Mouse (Mus musculus): ENCODE measurements at regions not wholly inside any gene's neighbourhood (a gene's known extent, or its start where the extent isn't known, plus 50 kb on each side); places are given as distances from the start of the nearest gene placed in this dataset.

DNA sequence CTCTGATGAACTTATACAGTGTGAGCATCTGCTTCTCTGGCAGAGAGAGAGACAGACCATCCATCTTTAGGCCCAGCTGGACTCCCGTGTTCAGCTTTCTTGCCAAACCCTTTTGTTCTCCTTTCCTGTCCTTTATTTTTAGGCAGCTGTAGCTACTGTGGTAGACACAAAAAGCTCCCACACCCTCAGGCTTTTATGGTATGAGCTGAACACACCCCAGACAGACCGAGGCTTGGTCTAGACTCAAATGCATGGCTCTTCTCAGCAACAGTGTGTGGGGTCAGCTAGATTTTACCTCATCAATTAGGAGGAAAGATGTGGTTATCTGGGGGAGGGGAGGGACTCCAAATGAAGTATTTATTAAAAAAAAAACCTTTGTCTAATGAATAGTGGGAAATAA lies 158.6 kb upstream of the Lnx1 start:
- ChIA-PET POLR2A (interaction anchor here in 1 of 4 experiments (0.6 kb wide), 1 partner anchor 1307 kb away, joined by 3 read pairs; no protein-coding TSS in a partner anchor), CTCF (interaction anchor here in 1 of 4 experiments (0.7 kb wide), 1 partner anchor 551 kb away, joined by 5 read pairs; no protein-coding TSS in a partner anchor)

DNA sequence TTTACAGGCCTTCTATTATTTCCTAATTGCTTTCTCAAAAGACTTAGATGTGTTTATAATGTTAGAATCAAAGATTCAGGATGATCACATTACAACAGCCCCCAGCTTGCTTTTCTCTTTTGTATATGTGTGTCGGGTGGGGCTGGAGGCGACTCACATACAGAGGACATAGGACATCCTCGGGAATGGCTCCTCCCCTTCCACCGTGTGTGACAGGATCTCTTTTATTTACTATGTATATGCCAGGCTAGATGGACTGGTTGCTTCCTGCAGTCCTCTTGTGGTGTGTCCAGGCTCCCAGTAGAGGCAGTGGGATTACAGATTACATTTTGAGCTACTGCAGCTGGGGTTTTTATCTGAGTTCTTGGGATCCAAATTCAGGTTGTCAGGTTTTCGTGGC lies 155.1 kb upstream of the Lnx1 start:
- ChIA-PET CTCF (no interaction called here), POLR2A (interaction anchor here in 1 of 4 experiments (1.7 kb wide), 1 partner anchor 17 kb away, joined by 3 read pairs; no protein-coding TSS in a partner anchor)

DNA sequence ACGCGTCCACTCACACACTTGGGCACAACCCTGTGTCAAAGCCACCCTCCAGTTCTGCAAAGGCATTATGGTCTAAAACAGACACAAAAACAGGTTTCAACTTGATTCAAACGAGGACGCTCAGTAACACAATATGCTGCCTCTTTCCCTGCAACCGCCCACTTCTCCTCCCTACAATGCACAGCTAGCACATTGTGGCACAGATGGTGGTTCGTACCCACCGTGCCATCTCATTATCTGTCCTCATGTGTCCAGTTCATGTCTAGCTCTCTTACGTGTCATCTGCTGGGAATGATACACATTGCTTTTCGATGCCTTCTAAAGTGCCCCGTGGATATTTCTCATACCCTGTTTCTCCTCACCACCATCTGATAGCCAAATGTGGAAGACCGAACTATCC lies 154.4 kb upstream of the Lnx1 start:
- ChIA-PET CTCF (no interaction called here), POLR2A (interaction anchor here in 1 of 4 experiments (1.7 kb wide), 1 partner anchor 16 kb away, joined by 3 read pairs; no protein-coding TSS in a partner anchor)

DNA sequence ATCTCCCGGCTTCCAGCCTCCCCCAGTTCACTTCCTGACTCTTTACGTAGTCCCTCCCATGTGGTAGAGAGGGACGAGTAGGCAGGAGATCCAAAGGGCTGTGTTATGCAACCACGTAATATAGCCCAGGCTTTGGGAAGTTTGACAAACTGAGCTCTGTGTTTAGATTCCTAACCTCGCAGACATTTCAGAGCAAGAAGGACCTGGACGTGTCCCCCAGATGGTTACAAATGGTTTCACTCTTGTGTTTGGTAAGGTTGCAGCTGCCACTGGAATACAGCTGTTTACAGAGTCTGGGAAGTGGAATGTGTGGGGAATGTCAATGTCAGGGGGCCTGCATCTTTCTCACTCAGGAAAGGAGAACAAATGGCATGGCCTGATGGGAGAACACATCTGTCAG lies 145.1 kb upstream of the Lnx1 start:
- ChIA-PET POLR2A (interaction anchor here in 1 of 4 experiments (0.7 kb wide), 1 partner anchor 85 kb away, joined by 3 read pairs; no protein-coding TSS in a partner anchor), CTCF (no interaction called here)

DNA sequence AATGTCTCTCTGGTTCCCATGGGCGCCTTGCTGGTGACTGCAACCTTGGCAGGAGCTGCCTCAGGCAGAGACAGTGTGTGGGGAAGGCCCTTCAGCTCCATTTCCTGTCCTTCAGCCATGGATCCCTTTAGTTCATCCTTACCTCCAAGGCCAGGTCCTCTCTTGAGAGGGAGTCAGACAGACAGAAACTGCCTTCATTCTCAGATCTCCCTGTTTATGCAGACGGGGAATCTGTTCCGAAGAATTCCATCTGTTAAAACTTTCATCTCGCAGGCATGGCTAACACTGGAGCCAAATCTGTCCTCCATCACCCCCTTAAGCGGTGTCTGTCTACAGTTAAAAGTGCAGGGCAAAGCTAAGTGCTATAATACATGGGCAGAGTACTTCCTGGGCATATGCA lies 144.0 kb upstream of the Lnx1 start:
- POLR2A ChIA-PET: interaction anchor here in 2 of 4 experiments (0.5 to 1.1 kb wide), 4 partner anchors 13 to 723 kb away, joined by 3 to 8 read pairs (median 4); no protein-coding TSS in a partner anchor
- CTCF ChIA-PET: no interaction called here

DNA sequence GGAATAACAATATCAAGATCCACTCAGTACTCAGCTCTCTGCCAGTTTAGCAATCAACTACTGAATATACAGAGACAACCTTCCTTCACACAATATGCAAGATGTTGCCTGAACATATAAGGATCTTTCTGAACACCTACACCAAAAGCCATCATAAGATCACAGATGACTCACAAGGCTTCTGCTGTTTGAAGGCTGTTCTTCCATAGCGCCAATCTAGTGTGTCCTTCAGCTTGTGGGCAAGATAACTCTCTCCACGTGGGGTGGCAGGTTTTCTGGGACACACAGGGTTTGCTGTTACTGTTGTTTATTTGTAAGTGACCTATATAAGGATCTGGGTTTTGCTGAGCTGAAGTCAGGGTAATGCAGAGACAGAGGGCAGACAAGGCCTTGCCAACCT lies 131.7 kb upstream of the Lnx1 start:
- POLR2A ChIA-PET: interaction anchor here in 1 of 4 experiments (0.8 to 1.3 kb wide), 2 partner anchors 12 to 18 kb away, joined by 3 to 4 read pairs; no protein-coding TSS in a partner anchor
- CTCF ChIA-PET: no interaction called here

DNA sequence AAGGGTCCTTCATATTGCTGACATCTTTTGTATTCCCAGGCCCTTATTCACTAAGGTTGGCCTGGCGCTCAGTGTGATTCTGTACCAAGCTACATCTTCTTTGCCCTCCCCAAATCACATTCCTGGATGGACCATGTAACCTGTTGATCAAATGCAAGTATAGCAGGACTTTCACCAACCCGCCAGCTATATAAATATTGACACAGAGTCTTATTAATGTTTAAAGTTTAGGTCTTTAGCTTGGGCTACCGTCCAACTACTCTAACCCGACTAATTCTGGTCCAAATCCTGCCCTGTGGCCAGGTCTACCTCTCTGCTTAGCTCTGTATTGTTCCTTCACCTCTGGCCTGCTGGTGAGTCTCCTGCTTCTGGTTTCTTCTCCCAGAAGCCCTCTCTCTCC lies 131.2 kb upstream of the Lnx1 start:
- POLR2A ChIA-PET: interaction anchor here in 1 of 4 experiments (0.8 to 1.3 kb wide), 2 partner anchors 12 to 17 kb away, joined by 3 to 4 read pairs; no protein-coding TSS in a partner anchor
- CTCF ChIA-PET: no interaction called here

DNA sequence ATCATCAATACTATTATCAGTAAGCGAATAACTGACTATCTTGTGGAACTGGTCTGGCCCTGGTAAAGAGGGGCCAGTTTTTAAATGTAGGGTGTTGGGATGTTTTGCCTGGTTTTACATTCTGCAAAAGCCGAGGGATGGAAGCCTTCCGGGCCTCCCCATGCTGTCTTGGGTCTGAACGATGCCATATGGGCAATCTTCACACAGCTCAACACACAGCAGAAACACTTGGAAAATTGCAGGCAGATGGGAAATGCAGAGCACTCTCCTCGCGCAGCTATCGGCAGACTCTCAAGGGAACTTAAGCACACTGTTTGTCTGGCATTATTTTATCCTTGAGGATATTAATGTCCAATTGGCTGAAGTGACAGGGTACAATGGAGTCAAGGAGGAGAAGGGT lies 129.3 kb upstream of the Lnx1 start:
- CTCF ChIA-PET: interaction anchor here in 1 of 4 experiments (0.6 kb wide), 1 partner anchor 39 kb away, joined by 4 read pairs; no protein-coding TSS in a partner anchor
- POLR2A ChIA-PET: no interaction called here

DNA sequence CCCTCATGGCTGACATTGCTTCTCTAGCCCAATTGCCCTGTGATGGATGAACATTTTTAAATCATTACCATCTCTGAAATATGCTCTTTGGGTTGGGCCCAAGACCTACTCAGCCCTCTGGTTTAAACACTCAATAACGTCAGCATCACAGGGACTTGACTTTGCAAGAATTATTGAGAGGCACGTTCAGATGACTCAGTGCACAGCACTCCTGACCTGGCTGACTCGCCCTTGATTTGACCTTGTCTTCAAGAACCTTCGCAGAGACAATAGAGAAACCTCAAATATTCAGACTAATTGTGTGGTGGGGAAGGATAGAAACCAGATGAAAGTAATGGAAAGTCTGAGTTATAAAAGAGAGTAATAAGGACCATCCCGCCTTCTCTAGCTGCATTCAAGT lies 127.9 kb upstream of the Lnx1 start:
- ChIA-PET CTCF (no interaction called here), POLR2A (no interaction called here)

DNA sequence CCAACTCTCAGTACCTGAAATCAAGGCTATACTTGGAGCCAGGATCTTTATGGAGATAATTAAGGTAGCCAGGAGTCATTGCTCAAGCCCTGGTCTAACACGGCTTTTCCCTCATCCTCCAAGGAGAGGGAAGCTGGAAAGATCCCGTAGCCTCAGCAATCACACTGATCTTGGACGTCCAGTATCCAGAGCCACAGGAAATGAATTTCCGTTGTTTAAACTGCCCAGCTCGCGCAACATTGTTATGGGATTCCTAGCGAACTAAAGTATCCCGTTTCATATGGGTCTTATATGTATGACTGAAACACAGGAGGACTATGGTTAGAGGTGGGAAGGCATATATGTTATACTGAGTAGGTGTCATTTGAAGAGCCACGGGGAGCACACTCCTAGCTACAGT lies 126.3 kb upstream of the Lnx1 start:
- POLR2A ChIA-PET: no interaction called here
- CTCF ChIA-PET: no interaction called here

DNA sequence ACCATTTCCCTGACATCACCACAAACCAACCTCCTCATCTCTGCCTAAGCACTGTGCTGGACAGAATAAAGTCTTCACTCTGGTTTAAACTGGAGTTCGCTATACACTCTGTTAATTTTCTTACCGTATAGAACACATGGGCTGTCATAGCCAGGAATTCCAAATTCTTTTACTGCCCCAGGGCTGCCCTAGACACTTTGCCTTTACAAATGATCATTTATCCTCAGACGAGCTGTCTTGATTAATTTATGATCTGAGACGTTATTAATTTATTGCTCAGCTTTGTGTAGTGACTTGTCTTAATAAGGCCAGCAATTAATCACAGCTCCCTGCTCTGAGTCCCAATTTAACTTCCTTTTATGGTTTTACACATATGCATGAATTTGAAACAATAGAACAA lies 125.2 kb upstream of the Lnx1 start:
- ChIA-PET CTCF (no interaction called here), POLR2A (interaction anchor here in 2 of 4 experiments (0.6 kb wide), 2 partner anchors 105 to 1100 kb away, joined by 3 to 5 read pairs; no protein-coding TSS in a partner anchor)

DNA sequence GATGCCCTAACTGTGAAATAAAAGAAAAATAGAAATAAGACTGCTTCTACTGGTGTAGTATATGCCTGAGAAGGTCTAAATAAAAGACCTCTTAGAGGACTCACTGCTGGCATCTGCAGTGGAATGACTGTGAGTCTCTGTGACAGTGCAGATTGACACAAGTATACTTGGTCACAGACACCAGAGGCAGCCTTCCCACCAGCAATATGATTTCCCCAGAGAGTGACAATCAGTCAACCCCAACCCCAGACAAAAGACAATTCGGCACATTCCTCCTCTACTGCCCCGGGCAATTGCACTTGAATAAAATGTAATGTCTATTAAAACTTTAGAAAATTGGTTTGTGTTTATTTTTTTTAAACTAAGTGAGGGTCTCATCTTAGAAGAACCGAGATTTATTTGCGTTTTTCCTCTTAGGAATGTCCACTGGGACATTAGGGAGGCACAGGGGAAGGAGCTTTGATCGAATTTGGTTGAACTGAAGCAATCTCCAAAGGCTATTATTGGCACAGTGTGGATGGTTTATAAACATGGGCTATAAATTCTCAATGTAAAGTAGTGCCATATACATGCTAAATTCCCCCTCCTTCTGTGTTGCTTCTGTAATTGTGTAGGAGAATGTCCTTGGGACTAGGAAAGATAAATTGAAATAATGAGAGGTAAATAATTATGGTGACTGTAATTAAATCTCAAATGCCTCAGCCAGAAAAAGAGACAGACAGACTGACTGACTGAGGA lies 123.0 kb upstream of the Lnx1 start:
- CTCF ChIA-PET: no interaction called here
- POLR2A ChIA-PET: no interaction called here

DNA sequence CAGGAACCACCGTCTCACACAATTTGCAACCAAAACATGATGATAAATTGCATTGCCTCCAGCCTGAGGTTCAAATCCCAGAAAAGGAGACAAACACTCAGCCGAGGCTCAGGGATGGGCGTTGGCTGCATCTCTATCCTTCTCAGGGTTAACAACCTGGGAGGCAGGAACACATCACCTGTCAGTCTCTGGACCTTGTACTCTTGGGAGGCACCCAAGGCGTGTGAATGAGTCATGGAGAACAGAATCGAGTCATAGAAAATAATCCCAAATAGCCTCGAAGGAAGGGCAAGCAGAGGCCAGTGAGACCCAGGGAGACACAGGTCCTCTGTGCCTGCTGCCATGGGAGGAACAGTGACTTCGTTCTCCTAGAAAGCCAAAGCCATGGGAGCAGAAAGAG lies 121.0 kb upstream of the Lnx1 start:
- CTCF ChIA-PET: no interaction called here

DNA sequence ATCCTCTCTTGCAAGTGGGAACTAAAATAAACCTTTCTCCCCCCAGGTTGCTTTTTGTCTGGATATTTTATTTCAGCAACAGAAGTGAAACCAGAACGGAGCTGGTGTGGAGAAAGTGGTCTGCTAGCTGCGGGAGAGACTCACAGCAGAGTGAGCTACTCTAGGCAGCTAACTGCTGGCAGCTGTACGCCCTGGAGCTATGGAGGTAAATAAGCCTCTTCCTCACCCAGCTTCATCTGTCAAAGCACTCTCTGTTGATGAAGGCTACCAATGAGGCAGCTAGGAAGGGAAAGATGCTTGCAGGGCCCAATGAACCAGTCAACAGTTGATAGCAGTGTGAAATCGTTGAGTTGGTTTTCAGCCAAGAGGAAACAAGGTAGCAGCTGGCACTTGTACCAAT lies 119.3 kb upstream of the Lnx1 start:
- CTCF ChIA-PET: no interaction called here
- POLR2A ChIA-PET: no interaction called here

More for the DNA sequence above, 121.0 kb upstream of the Lnx1 start:
- POLR2A ChIA-PET: no interaction called here

DNA sequence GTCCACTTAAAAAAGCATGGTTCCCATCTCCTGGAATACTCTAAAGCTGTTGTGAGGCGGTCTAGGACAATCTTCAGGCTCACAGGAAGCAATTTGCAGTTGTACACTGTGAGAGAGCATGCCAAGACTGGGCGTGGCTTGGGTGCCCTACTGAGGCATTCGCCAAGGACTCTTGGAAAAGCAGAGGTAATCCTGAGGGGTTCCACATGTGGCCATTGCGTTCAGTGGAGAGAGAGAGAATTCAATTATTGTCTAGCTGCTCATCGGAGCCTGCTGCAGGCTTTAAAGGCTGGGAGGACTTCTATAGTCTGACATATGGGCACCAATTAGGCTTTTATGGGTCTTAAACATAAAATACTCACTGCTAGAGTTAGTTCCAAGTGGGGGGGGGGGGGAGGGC lies 113.8 kb upstream of the Lnx1 start:
- POLR2A ChIA-PET: interaction anchor here in 1 of 4 experiments (0.6 to 1.3 kb wide), 3 partner anchors 8 to 251 kb away, joined by 3 to 5 read pairs (median 3); no protein-coding TSS in a partner anchor

DNA sequence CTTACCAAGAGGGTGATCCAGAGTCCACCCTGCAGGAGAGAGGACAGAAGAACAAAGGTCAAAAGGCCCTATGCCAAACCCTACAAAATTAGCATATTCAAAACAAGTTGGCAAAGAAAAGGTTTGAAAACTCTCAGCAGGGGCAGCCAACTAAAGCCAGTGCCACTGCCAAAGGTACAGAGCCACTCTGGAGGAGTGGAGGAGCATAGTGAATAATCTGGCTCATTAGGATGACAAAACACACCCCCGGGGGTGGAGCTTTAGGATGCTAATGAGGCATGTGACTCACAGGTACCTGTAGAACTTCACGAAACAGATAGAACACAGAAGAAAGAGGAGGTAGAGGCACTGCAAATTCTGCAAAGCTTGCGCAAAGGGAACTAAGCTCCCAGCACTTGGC lies 110.7 kb upstream of the Lnx1 start:
- CTCF ChIA-PET: interaction anchor here in 3 of 4 experiments (0.6 to 1.0 kb wide), 9 partner anchors 17 to 342 kb away, joined by 3 to 13 read pairs (median 3); no protein-coding TSS in a partner anchor
- POLR2A ChIA-PET: interaction anchor here in 3 of 4 experiments (0.5 to 1.1 kb wide), 11 partner anchors 12 to 1790 kb away, joined by 3 to 11 read pairs (median 3); no protein-coding TSS in a partner anchor

More for the DNA sequence above, 113.8 kb upstream of the Lnx1 start:
- CTCF ChIA-PET: interaction anchor here in 1 of 4 experiments (0.9 to 2.3 kb wide), 2 partner anchors 20 to 340 kb away, joined by 3 to 8 read pairs; no protein-coding TSS in a partner anchor

DNA sequence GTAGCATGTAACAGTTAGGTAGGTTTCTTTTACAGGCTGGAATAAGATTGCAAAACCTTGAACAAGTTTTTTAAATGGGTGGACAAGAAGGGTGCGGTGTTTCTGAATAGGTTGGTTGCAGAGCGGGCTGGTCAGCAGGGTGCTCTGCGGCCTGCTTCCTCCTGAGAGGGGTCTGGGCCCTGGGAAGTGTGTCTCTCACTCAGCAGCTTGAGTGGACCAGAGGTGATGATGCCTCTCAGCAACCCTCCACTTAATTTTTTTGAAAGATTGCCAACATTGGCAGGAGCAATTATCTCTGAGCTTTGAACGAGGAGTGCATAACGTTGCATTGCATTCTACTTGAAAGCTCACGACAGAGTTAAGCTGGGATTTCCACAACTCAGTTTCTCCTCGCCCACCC lies 108.3 kb upstream of the Lnx1 start:
- ChIA-PET CTCF (interaction anchor here in 1 of 4 experiments (1.1 to 1.4 kb wide), 2 partner anchors 15 to 345 kb away, joined by 3 read pairs; no protein-coding TSS in a partner anchor), POLR2A (interaction anchor here in 1 of 4 experiments (0.8 to 1.2 kb wide), 3 partner anchors 10 to 73 kb away, joined by 3 to 6 read pairs (median 3); no protein-coding TSS in a partner anchor)

DNA sequence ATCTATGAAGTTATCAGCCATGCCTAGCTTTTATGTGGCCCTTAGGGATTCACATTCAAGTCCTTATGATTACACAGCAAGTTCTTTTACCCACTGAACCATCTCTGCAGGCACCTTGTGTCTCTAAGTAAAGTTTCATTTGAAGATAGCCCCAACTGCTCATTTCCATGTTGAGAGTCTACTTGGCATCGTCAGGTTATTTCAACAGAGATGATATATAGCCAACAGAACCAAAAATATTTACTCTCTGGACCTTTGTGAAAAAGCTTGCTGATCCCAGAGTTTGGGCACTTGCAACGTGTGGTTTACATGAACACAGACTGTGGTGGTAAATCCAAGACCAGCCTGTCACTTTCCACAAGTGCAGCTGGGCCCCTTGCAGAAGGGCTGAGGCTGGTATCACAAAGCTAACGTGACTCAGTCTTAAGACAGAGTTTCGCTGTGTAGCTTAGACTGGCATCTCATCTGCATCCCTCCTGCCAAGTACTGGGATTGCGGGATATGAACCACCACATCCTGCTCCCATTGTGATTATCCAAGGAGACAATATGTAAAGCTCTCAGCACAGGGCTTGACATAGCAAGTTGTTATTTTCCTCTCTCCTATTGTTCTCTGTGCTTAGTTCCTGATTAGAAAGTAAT lies 105.0 kb upstream of the Lnx1 start:
- CTCF ChIA-PET: interaction anchor here in 2 of 4 experiments (0.6 to 0.7 kb wide), 3 partner anchors 11 to 126 kb away, joined by 3 to 5 read pairs (median 3); no protein-coding TSS in a partner anchor
- POLR2A ChIA-PET: interaction anchor here in 1 of 4 experiments (1.3 kb wide), 1 partner anchor 11 kb away, joined by 3 read pairs; no protein-coding TSS in a partner anchor

DNA sequence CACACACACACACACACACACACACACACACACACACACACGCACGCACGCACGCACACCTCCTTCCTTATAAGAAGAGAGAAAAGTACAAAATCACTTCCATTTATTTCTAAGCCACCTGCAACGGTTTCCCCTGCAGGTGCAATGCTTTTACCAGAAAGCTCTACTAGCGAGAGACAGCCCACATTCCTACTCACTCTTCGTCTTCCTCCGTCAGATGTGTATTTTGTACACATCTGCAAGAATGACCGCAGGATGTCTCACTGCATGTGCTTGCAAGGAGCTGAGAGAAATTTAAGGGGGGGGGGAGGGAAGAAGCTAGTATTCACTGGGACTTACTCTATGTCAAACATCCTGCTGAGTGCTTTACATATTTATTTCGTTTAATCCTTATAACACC lies 99.2 kb upstream of the Lnx1 start:
- ChIA-PET POLR2A (interaction anchor here in 3 of 4 experiments (0.6 to 1.6 kb wide), 6 partner anchors 9 to 407 kb away, joined by 3 to 5 read pairs (median 3); no protein-coding TSS in a partner anchor), CTCF (interaction anchor here in 3 of 4 experiments (0.7 to 0.9 kb wide), 3 partner anchors 154 to 1318 kb away, joined by 3 read pairs; no protein-coding TSS in a partner anchor)

All from embryonic stem cell, embryonic (primary cell).